Comparison of ENCODE assay signal across 9 mouse cellular contexts in genomic region chr11:54126654-54127374, GRCm38 (mm10). TPM values are rescaled to one million over a fixed set of nuclear protein-coding genes. Genes with fewer than 3 reads are reported as not detected.
A peak's percentile ranks its signal among the peaks of the same experiment; 100 is the strongest.
DNase-seq lines count a peak whose midpoint lies in the region; TF ChIP-seq lines count a peak whose summit lies in the region.
"Had no signal": no experiment of that assay in that cellular context is flagged by ENCODE, and none has a peak within 500 bp of the region (broad histone marks: within the 10 kb centered on the region; RNA-seq: fewer than 3 reads in every experiment).

No protein-coding gene starts in this region.

- intact Hi-C loops in heart, adult 2 months (cut with DNase I): no loop called here
- intact Hi-C loops in left cerebral cortex, postnatal 36 days (cut with DNase I): loop anchor here (10.0 kb wide), 1 partner anchor 408 kb away; no protein-coding TSS in a partner anchor

- no peak for TF ChIP-seq EP300 in heart, adult 2 months (IDR thresholded peaks at IDR 0.05; ENCODE audit: insufficient read depth, low read depth, low read length)

- H3K4me3 ChIP-seq in heart, embryonic 10.5 days: no peak overlapping the region
- no peak overlapping the region for H3K4me3 ChIP-seq in heart, adult 2 months

- peaks cover 13% of the 10 kb centered on the region for H3K4me1 ChIP-seq in heart, embryonic 10.5 days
- H3K4me1 ChIP-seq in heart, adult 2 months (ENCODE audit: control insufficient read depth, insufficient read depth, low read length): peaks cover 3% of the 10 kb centered on the region

- H3K36me3 ChIP-seq in heart, embryonic 10.5 days: peaks cover 39% of the 10 kb centered on the region
- H3K36me3 ChIP-seq in heart, adult 2 months (ENCODE audit: control insufficient read depth, insufficient read depth, low read length): peaks cover 2% of the 10 kb centered on the region

- WGBS in heart, embryonic 10.5 days: 42% methylated on average over 15 of the region's 15 CpGs
- WGBS in heart, adult 2 months: 39% methylated on average over 15 of the region's 15 CpGs

- no peak overlapping the region for H3K9ac ChIP-seq in heart, adult 2 months (ENCODE audit: low read depth, low read length)

- no peaks in the 10 kb centered on the region for H3K79me2 ChIP-seq in heart, adult 2 months (replicated peaks; ENCODE audit: control insufficient read depth, insufficient read depth, low read length)

- no peak for TF ChIP-seq POLR2A in heart, adult 2 months (IDR thresholded peaks at IDR 0.05; ENCODE audit: insufficient read depth, low read depth, low read length)

- peak overlapping the region; percentile 69 for H3K27ac ChIP-seq in heart, embryonic 10.5 days
- H3K27ac ChIP-seq in heart, adult 2 months: no peak overlapping the region
- H3K27ac ChIP-seq: macrophage had no signal

- no peak for TF ChIP-seq CTCF in heart, adult 2 months (IDR thresholded peaks at IDR 0.05)

- DNase-seq in heart, embryonic 10.5 days (ENCODE audit: low spot score): no peak
- DNase-seq in heart, adult 2 months: no peak
- DNase-seq in thymus, postnatal 4 days: peak; percentile 32
- DNase-seq in thymus, adult 18-20 months: no peak
- peak; percentile 63 for DNase-seq in liver
- peak; percentile 32 for DNase-seq in yolk sac, embryonic 10.5 days (ENCODE audit: low spot score)
- DNase-seq in testis, postnatal 14 days (ENCODE audit: low spot score): no peak
- DNase-seq in left cerebral cortex, postnatal 36 days (ENCODE audit: low spot score in 2 of 2): no peak

- H3K9me3 ChIP-seq in heart, embryonic 10.5 days: no peaks in the 10 kb centered on the region

- no peaks in the 10 kb centered on the region for H3K27me3 ChIP-seq in heart, embryonic 10.5 days (ENCODE audit: insufficient read depth, poor library complexity, severe bottlenecking)
- no peaks in the 10 kb centered on the region for H3K27me3 ChIP-seq in heart, adult 2 months (ENCODE audit: control insufficient read depth, insufficient read depth, low read length)

RNA-seq across cellular contexts. Expression of gene P4ha2, which starts 26.9 kb away (rescaled TPM):
- polyA plus RNA-seq in heart, embryonic 10.5 days (2016; fragmentation: Nextera tagmentation; extraction: Ambion mirVana): 57.7 and 69.0 TPM in 2 replicates
- total RNA-seq in heart, adult 2 months (2021): 10 to 100 TPM; 59.9 to 63.6 TPM
- 37.4 and 62.3 TPM in 2 replicates for polyA plus RNA-seq in heart, adult 2 months (2012; rRNA removed)
- 10 to 100 TPM; 15.4 to 21.4 TPM for total RNA-seq in left cerebral cortex, postnatal 36 days (2021)

RNA-seq across cellular contexts. Expression of gene Pdlim4, which starts 58.0 kb away (rescaled TPM):
- polyA plus RNA-seq in heart, embryonic 10.5 days (2016; fragmentation: Nextera tagmentation; extraction: Ambion mirVana): 12.9 and 27.8 TPM in 2 replicates
- total RNA-seq in heart, adult 2 months (2021): 10 to 100 TPM; 30.8 to 33.8 TPM
- polyA plus RNA-seq in heart, adult 2 months (2012; rRNA removed): 57.6 and 58.2 TPM in 2 replicates
- total RNA-seq in left cerebral cortex, postnatal 36 days (2021): 10 to 100 TPM; 12.2 to 13.1 TPM

Comparison
In these comparisons a context has a peak if more than half of its experiments do, and no peak if none do; other contexts are left out.
1. DNase-seq: peak in thymus, postnatal 4 days (single experiment), liver (single experiment) and yolk sac, embryonic 10.5 days (single experiment); none in heart, embryonic 10.5 days (single experiment), heart, adult 2 months (0 of 2), thymus, adult 18-20 months (0 of 2), testis, postnatal 14 days (single experiment) and left cerebral cortex, postnatal 36 days (0 of 2).